Mouse (Mus musculus): ENCODE results near the gene Alpk3.

Alpk3 gene

GRCm38 (mm10) chr7:81073273-81073672, 15.9 kb downstream of the Alpk3 start:
- no peak for DNase-seq (ENCODE audit: extremely low read depth, low read depth, low spot score)

DNA sequence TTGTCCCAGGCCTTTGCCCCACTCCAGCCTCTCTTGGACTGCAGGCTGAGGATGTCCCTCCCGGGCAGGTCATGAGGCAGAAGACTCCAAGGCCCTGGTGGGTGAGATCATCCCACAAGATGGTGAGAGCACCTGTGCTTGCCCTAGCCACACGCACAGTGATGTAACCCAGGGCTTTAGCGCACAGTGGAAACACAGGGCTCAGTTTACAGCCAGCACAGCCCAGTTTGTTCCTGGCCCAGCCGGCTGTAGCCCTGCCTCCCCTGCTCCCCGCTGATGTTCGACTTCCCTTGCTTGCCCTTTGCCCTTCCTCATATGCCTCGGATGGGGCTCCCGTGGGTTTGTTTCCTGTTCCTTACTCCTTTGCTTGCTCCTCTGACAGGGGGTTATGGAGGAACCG, 17.1 kb downstream of the Alpk3 start:
- no peak for DNase-seq (ENCODE audit: extremely low read depth, low read depth, low spot score)

- DNase-seq (ENCODE audit: extremely low read depth, low read depth, low spot score), result no peak
Observed at GRCm38 (mm10) chr7:81075299-81075698, 17.9 kb downstream of the Alpk3 start.

DNA sequence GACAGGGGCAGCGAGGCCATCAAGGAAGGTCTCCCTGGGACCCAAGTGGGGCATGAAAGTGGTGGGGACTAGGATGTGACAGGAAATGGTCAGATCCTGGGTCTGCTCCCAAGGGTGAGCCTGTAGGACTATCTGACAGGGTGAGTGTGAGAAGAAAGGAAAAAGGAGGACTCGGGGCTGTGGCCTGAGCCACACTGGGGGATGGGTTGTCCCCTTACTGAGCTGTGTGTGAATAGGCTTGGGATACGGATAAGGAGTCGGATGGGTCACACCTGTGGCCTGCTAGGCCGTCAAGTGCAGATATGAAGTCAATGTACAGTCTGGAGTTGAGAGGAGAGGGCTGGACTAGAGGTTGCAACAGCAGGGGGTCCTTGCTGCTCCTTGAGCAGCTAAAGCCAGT, 18.3 kb downstream of the Alpk3 start:
- no peak for DNase-seq (ENCODE audit: extremely low read depth, low read depth, low spot score)

- DNase-seq (ENCODE audit: extremely low read depth, low read depth, low spot score), result no peak
Observed at GRCm38 (mm10) chr7:81077009-81077408, 19.6 kb downstream of the Alpk3 start.

DNA sequence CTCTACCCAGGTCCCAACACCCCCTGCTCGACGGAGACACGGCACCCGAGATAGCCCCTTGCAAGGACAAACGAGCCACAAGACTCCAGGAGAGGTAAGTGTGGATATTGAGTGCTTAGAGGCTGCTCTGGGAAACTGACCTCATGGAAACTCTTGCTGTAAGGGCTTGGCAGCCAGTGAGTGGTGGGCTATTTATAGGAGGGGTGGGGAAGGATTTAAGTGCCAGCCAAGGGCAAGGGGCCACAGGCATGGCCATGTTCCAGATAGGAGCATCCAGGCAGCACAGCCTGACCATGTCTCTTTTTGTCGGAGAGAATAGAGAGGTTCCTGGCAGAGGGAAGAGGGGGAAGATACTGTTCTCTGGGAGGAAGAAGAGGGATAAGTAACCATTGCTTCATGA, 21.3 kb downstream of the Alpk3 start:
- no peak for DNase-seq (ENCODE audit: extremely low read depth, low read depth, low spot score)

DNA sequence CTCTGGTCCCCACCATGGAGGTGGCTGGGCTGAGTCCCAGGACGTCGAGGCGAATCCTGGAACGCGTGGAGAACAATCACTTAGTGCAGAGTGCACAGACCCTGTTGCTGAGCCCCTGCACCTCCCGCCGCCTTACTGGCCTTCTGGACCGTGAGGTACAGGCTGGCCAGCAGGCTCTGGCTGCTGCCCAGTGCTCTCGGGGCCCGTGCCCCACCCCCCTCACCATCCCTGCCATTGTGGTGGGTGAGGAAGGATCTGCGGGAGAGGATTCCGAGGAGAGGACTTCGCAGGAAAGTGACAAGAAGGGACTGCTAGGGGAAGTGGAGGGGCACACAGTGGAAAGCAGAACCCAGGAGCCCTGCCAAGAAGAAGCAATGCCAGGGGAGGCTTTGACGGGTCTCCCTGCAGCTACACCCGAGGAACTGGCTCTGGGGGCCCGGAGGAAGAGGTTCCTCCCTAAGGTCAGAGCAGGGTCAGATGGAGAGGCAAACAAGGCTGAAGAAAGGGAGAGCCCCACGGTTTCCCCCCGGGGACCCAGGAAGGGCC, 36.1 kb downstream of the Alpk3 start:
- DNase-seq (ENCODE audit: extremely low read depth, low read depth, low spot score), result no peak

DNA sequence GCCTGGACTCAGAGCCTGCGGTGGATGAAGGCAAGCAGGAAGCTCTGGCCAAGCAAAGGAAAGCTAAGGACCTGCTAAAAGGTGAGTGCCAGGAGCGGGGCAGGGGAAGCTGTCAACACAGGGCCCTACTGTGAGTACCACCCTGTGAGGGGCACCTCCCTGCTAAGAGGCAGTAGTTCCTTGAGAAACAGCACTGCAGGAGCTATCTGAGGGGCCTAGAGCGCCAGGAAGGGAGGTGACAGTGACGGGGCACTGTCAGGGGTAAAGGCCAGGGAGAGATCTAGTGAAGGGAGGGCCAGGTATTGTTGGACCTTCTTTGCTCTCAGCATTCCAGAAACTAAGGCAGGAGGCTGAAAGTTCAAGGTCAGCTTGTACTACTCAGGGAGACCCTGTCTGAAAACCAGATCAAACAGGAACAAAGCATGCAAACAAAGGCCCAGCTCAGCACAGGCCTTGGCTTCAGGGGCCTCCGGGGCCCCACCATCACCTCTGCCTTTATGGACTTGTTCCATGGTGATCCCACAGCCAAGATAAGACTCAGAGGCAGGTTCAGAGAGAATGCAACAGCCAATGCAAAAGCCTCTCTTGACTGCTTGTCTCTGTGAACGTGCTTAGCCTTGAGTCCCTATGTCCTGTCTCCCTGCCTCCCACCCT, 36.8 kb downstream of the Alpk3 start:
- no peak for DNase-seq (ENCODE audit: extremely low read depth, low read depth, low spot score)

- no peak for DNase-seq (ENCODE audit: extremely low read depth, low read depth, low spot score)
Observed at GRCm38 (mm10) chr7:81100341-81100740, 42.9 kb downstream of the Alpk3 start.

GRCm38 (mm10) chr7:81102854-81103253, 45.5 kb downstream of the Alpk3 start:
- no peak for DNase-seq (ENCODE audit: extremely low read depth, low read depth, low spot score)

GRCm38 (mm10) chr7:81105525-81105924, 48.1 kb downstream of the Alpk3 start:
- DNase-seq (ENCODE audit: extremely low read depth, low read depth, low spot score), result no peak

GRCm38 (mm10) chr7:81108226-81108625, 50.8 kb downstream of the Alpk3 start:
- no peak for DNase-seq (ENCODE audit: extremely low read depth, low read depth, low spot score)

GRCm38 (mm10) chr7:81109717-81110651, 52.6 kb downstream of the Alpk3 start:
- DNase-seq (ENCODE audit: extremely low read depth, low read depth, low spot score), result peak; percentile 51

DNA sequence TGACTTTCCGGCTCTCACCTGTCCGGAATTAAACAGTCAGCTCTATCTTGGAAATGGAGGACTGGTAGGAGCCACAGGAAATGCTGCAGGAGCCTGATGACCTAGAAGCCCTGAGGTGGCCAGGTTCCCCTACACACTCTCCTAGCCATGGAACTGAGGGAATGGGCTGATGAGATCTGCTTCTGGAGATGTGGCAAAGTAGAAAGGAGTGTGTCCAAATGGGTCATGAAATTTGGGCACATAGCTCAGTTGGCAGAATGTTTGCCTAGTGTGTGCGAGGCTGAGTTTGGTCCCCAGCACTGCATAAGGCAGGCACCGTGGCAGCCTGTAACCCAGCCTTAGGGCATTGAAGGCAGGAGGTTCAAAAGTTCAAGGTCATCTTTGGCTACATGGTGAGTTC, 53.4 kb downstream of the Alpk3 start:
- DNase-seq (ENCODE audit: extremely low read depth, low read depth, low spot score), result no peak

- no peak for DNase-seq (ENCODE audit: extremely low read depth, low read depth, low spot score)
Observed at GRCm38 (mm10) chr7:81111729-81112128, 54.3 kb downstream of the Alpk3 start.

DNA sequence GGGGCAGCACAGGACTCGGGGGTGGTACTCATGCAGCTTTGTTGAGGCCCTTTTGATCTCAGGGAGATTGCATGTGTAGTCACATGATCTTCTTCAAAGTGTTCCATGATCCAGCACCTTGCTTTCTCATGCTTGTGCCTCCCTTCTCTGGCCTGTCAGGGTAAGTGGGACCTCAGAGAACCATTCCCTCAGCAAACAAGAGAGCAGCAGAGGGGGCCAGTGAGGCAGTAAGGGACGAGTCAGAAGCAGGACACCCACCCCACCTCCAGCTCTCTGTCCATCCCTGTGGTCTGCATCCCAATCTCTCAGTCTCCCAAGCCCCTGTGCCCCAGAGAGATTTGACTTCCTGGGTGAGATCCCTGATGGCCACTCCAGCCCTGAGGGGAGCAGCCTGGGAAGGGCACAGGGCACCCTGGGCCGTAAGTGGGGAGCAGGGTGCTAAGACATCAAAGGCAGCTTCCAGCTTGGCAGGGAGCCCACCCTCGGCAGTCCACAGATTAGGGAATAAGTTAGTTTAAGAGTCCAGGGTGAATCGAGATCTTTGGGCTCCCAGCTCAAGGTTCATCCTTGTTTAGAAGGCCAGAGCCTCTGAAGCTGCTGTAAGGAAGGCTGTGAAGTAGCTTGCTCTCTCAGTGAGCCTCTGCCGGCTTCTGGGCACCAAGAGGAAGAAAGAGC, 55.4 kb downstream of the Alpk3 start:
- DNase-seq (ENCODE audit: extremely low read depth, low read depth, low spot score), result no peak

DNA sequence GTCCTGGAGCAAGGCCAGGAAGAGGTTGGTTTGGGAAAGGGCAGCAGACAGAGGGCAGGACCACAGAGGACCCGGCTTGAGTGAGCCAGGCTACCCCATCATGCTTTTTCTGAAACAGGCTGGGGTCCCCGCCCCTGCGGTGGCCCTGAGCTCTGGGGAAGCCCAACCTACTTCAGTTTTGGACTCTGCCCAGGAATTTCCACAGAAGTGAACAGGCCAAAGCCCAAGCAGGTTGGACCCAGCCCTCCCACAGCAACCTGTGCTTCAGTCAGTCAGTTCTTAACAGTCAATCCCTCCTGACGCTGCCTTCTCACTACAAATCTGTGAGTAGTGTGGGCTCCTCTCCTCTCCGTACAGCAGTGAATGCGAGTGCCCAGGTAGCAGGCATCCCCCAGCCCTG, 57.2 kb downstream of the Alpk3 start, which contains the start of gene Slc28a1:
TSS of gene Slc28a1 (plus strand) at position 245 of the 400 bp plus-strand sequence.
- DNase-seq (ENCODE audit: extremely low read depth, low read depth, low spot score), result no peak

DNA sequence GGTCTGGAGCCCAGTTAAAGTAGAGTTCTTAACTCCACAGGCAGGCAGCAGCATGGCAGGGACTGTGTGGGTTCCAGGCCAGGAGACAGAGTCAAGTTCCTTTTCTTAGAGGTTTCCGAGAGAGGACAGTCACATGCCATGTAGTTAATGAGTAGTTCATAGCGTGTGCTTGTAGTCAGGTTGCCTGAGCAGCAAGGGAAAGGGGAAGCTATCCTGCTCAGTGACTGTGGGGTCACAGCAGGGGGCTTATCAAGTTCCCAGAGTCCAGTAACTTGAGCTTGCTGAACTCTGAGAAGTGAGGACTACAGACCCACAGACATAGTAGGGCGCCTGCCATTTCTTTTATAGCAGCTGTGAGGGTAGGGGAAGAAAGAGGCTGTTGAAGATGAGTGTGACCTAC, 63.7 kb downstream of the Alpk3 start:
- no peak for DNase-seq (ENCODE audit: extremely low read depth, low read depth, low spot score)

GRCm38 (mm10) chr7:81122808-81123207, 65.4 kb downstream of the Alpk3 start:
- no peak for DNase-seq (ENCODE audit: extremely low read depth, low read depth, low spot score)

DNA sequence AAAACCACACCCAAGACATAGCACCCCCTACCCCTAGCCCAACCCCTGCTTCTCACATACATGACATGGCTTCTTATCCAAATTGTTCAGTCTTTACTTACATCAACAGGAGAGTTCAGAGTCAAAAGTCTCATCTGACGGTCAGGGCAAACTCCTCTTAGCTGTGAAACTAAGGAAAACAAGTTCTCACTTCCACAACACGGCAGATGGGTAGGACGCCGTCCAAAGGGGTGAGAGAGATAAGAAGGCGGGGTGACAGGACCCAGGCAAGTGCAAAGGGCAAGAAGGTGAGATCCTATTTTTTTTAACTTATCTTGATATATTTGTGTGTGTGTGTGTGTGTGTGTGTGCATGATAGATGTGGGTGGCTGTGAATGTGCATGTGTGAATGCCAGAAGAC, 66.2 kb downstream of the Alpk3 start:
- DNase-seq (ENCODE audit: extremely low read depth, low read depth, low spot score), result no peak

- DNase-seq (ENCODE audit: extremely low read depth, low read depth, low spot score), result no peak
Observed at GRCm38 (mm10) chr7:81124773-81125172, 67.4 kb downstream of the Alpk3 start.
